Mouse (Mus musculus): ENCODE measurements around the gene Ldlrad3. TPM values are rescaled to one million over a fixed set of nuclear protein-coding genes. Genes with fewer than 3 reads are reported as not detected.
A peak's percentile ranks its signal among the peaks of the same experiment; 100 is the strongest.

Gene Ldlrad3
- polyA plus RNA-seq, 1 experiment from 2014 or later, result 30.0 TPM

GRCm38 (mm10) chr2:102153516-102153915, 32.7 kb downstream of the Ldlrad3 start:
- peaks cover 14% of the 10 kb centered on the region for H3K4me1 ChIP-seq (ENCODE audit: control insufficient read depth, insufficient read depth, low read length)
- 89% methylated on average over 4 of the region's 4 CpGs for WGBS
- ATAC-seq (ENCODE audit: low read depth), result no peak

GRCm38 (mm10) chr2:102152851-102153250, 33.3 kb downstream of the Ldlrad3 start:
- no peaks in the 10 kb centered on the region for H3K9me3 ChIP-seq (ENCODE audit: control insufficient read depth, low read length)
- H3K4me1 ChIP-seq (ENCODE audit: control insufficient read depth, insufficient read depth, low read length), result peaks cover 18% of the 10 kb centered on the region
- H3K4me2 ChIP-seq (ENCODE audit: low read depth, low read length), result no peak overlapping the region
- H3K4me3 ChIP-seq (ENCODE audit: low read depth, low read length), result no peak overlapping the region
- H3K27me3 ChIP-seq (ENCODE audit: control insufficient read depth, insufficient read depth, low read length), result no peaks in the 10 kb centered on the region
- no peak overlapping the region for H3K9ac ChIP-seq (replicated peaks; ENCODE audit: low read depth, low read length)
- no peak overlapping the region for H3K27ac ChIP-seq (ENCODE audit: low read depth, low read length)
- whole genome bisulfite sequencing, result 80% methylated on average over 5 of the region's 5 CpGs
- no peak for ATAC-seq (ENCODE audit: low read depth)
- no peaks in the 10 kb centered on the region for H3K36me3 ChIP-seq (ENCODE audit: control insufficient read depth, insufficient read depth, low read length)

More at GRCm38 (mm10) chr2:102153516-102153915, 32.7 kb downstream of the Ldlrad3 start:
- Histone ChIP-seq H3K27ac (ENCODE audit: low read depth, low read length) (no peak overlapping the region), H3K9ac (replicated peaks; ENCODE audit: low read depth, low read length) (no peak overlapping the region), H3K27me3 (ENCODE audit: control insufficient read depth, insufficient read depth, low read length) (no peaks in the 10 kb centered on the region), H3K36me3 (ENCODE audit: control insufficient read depth, insufficient read depth, low read length) (no peaks in the 10 kb centered on the region), H3K4me2 (ENCODE audit: low read depth, low read length) (no peak overlapping the region), H3K9me3 (ENCODE audit: control insufficient read depth, low read length) (no peaks in the 10 kb centered on the region), H3K4me3 (ENCODE audit: low read depth, low read length) (no peak overlapping the region)

GRCm38 (mm10) chr2:102149058-102149457, 37.1 kb downstream of the Ldlrad3 start:
- WGBS, result 93% methylated on average over 2 of the region's 2 CpGs

DNA sequence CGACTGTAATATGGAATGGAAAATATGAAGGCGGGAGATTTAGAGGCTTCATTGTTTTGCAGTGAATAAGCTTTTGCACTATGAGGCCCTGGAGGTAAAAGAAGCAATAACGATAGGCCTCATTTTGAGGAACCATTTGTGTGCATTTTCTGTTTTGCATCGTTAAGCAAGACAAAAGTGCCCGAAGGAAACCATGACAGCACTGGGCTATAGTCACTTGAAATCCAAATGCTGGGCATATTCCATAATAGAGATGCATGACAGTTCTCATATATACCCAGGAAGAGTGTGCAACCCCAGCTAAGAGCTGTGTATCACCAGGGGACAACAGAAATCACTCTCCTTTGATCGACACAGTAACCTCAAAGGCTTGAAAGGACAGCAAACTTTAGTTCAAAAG, 38.1 kb downstream of the Ldlrad3 start:
- WGBS, result 37% methylated on average over 6 of the region's 6 CpGs
- Histone ChIP-seq H3K36me3 (ENCODE audit: control insufficient read depth, insufficient read depth, low read length) (no peaks in the 10 kb centered on the region), H3K4me1 (ENCODE audit: control insufficient read depth, insufficient read depth, low read length) (peaks cover 12% of the 10 kb centered on the region), H3K27me3 (ENCODE audit: control insufficient read depth, insufficient read depth, low read length) (no peaks in the 10 kb centered on the region), H3K27ac (ENCODE audit: low read depth, low read length) (peak overlapping the region; percentile 76; the same call in 1 of the 2 replicates), H3K4me2 (ENCODE audit: low read depth, low read length) (no peak overlapping the region), H3K9ac (replicated peaks; ENCODE audit: low read depth, low read length) (no peak overlapping the region), H3K4me3 (ENCODE audit: low read depth, low read length) (no peak overlapping the region), H3K9me3 (ENCODE audit: control insufficient read depth, low read length) (no peaks in the 10 kb centered on the region)
- ATAC-seq (ENCODE audit: low read depth), result peak; percentile 35; the same call in 1 of the 2 replicates

More at GRCm38 (mm10) chr2:102149058-102149457, 37.1 kb downstream of the Ldlrad3 start:
- Histone ChIP-seq H3K4me2 (ENCODE audit: low read depth, low read length) (no peak overlapping the region), H3K27me3 (ENCODE audit: control insufficient read depth, insufficient read depth, low read length) (no peaks in the 10 kb centered on the region), H3K4me1 (ENCODE audit: control insufficient read depth, insufficient read depth, low read length) (peaks cover 12% of the 10 kb centered on the region), H3K9me3 (ENCODE audit: control insufficient read depth, low read length) (no peaks in the 10 kb centered on the region), H3K9ac (replicated peaks; ENCODE audit: low read depth, low read length) (no peak overlapping the region), H3K4me3 (ENCODE audit: low read depth, low read length) (no peak overlapping the region), H3K27ac (ENCODE audit: low read depth, low read length) (no peak overlapping the region), H3K36me3 (ENCODE audit: control insufficient read depth, insufficient read depth, low read length) (no peaks in the 10 kb centered on the region)
- ATAC-seq (ENCODE audit: low read depth), result no peak

DNA sequence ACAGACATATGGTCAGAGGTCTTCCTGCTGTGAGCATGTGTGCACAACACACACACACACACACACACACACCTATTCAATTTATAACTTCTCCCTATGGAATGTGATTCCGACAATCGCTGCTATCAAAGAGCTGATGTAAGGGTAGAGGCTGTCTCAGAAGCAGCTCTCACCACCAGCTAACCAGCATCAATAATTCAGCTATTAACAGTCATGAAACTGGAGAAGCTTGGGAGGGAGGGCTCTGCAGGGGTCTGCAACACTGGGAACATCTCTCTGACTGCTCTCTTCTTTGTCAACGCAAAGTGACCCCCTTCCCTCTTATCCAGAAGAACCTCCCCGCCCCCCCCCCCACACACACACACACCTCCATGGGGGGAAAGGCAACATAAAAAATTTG, 38.6 kb downstream of the Ldlrad3 start:
- WGBS, result 25% methylated on average over 3 of the region's 4 CpGs
- Histone ChIP-seq H3K27ac (ENCODE audit: low read depth, low read length) (peak overlapping the region; percentile 76), H3K4me1 (ENCODE audit: control insufficient read depth, insufficient read depth, low read length) (peaks cover 15% of the 10 kb centered on the region), H3K4me3 (ENCODE audit: low read depth, low read length) (no peak overlapping the region), H3K36me3 (ENCODE audit: control insufficient read depth, insufficient read depth, low read length) (no peaks in the 10 kb centered on the region), H3K9me3 (ENCODE audit: control insufficient read depth, low read length) (no peaks in the 10 kb centered on the region), H3K4me2 (ENCODE audit: low read depth, low read length) (no peak overlapping the region), H3K27me3 (ENCODE audit: control insufficient read depth, insufficient read depth, low read length) (no peaks in the 10 kb centered on the region), H3K9ac (replicated peaks; ENCODE audit: low read depth, low read length) (no peak overlapping the region)
- ATAC-seq (ENCODE audit: low read depth), result peak; percentile 64; the same call in 1 of the 2 replicates

DNA sequence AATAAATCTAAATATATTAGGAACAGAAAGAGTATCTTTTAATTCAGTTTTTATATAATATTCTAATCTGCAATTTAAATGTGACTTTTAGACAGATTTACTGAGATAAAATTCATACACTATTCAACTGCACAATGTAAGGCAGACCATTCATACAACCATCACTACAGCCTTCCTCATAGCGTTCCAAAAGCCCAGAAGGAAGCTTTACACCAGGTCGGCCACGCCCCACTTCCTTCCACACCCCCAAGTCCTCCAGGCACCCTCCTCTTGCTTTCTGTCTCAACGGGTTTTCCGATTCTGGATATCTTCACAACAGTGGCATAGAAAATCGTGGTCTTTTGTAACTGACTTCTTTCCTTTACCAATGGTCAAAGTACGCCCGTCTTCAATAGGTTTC, 39.8 kb downstream of the Ldlrad3 start:
- no peak overlapping the region for H3K4me3 ChIP-seq (ENCODE audit: low read depth, low read length)
- no peak overlapping the region for H3K9ac ChIP-seq (replicated peaks; ENCODE audit: low read depth, low read length)
- no peak for ATAC-seq (ENCODE audit: low read depth)
- WGBS, result 88% methylated on average over 8 of the region's 8 CpGs
- no peak overlapping the region for H3K4me2 ChIP-seq (ENCODE audit: low read depth, low read length)
- no peaks in the 10 kb centered on the region for H3K9me3 ChIP-seq (ENCODE audit: control insufficient read depth, low read length)
- H3K4me1 ChIP-seq (ENCODE audit: control insufficient read depth, insufficient read depth, low read length), result peaks cover 19% of the 10 kb centered on the region
- H3K27ac ChIP-seq (ENCODE audit: low read depth, low read length), result no peak overlapping the region; the same call in 1 of the 2 replicates
- H3K27me3 ChIP-seq (ENCODE audit: control insufficient read depth, insufficient read depth, low read length), result no peaks in the 10 kb centered on the region
- H3K36me3 ChIP-seq (ENCODE audit: control insufficient read depth, insufficient read depth, low read length), result no peaks in the 10 kb centered on the region

DNA sequence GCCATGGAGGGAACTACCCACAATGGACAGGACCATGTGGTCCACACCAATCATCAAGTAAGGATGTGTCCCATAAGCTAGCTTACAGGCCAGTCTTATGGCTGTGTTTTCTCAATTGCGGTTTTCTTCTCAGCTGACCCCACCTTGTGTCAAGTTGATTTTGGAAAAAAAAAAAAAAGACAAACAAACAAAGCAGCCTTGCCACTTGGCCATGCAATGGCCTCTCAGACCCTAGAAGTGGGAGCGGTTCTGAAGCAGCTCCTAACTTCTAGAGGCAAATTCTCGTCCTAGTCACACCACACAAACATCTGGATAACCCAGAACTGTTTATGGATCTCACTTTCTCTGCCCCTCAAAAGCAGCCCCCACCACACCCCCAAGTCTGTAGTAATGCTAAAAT, 41.1 kb downstream of the Ldlrad3 start:
- Histone ChIP-seq H3K4me3 (ENCODE audit: low read depth, low read length) (no peak overlapping the region), H3K9ac (replicated peaks; ENCODE audit: low read depth, low read length) (no peak overlapping the region), H3K27ac (ENCODE audit: low read depth, low read length) (no peak overlapping the region), H3K27me3 (ENCODE audit: control insufficient read depth, insufficient read depth, low read length) (no peaks in the 10 kb centered on the region), H3K4me2 (ENCODE audit: low read depth, low read length) (no peak overlapping the region), H3K4me1 (ENCODE audit: control insufficient read depth, insufficient read depth, low read length) (peaks cover 19% of the 10 kb centered on the region), H3K9me3 (ENCODE audit: control insufficient read depth, low read length) (no peaks in the 10 kb centered on the region), H3K36me3 (ENCODE audit: control insufficient read depth, insufficient read depth, low read length) (no peaks in the 10 kb centered on the region)
- 84% methylated on average over 3 of the region's 3 CpGs for WGBS
- ATAC-seq (ENCODE audit: low read depth), result no peak

DNA sequence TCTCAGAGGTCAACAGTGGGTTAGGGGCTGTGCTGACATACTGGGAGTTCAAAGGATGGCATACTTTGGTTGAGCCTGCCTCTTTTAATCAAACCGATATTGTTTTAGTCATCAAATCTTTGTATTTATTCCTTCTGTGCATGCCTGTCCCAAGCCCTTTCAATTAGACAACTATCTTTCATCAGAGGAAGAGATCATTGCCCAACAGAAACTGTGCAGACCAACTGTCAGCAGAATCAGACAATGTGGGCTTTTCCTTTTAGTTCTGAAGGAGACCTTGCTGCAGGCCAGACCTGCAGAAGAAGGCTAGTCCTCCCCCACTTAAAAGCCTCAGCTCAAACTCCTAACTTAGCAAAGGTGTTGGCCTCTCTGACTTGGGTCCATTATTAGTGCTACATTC, 41.9 kb downstream of the Ldlrad3 start:
- Histone ChIP-seq H3K4me1 (ENCODE audit: control insufficient read depth, insufficient read depth, low read length) (peaks cover 19% of the 10 kb centered on the region), H3K27ac (ENCODE audit: low read depth, low read length) (no peak overlapping the region), H3K4me3 (ENCODE audit: low read depth, low read length) (no peak overlapping the region), H3K4me2 (ENCODE audit: low read depth, low read length) (no peak overlapping the region), H3K36me3 (ENCODE audit: control insufficient read depth, insufficient read depth, low read length) (no peaks in the 10 kb centered on the region), H3K9me3 (ENCODE audit: control insufficient read depth, low read length) (no peaks in the 10 kb centered on the region), H3K27me3 (ENCODE audit: control insufficient read depth, insufficient read depth, low read length) (no peaks in the 10 kb centered on the region), H3K9ac (replicated peaks; ENCODE audit: low read depth, low read length) (no peak overlapping the region)
- 94% methylated on average over 1 of the region's 1 CpGs for WGBS
- no peak for ATAC-seq (ENCODE audit: low read depth)

GRCm38 (mm10) chr2:102142654-102143271, 43.4 kb downstream of the Ldlrad3 start:
- H3K27ac ChIP-seq (ENCODE audit: low read depth, low read length), result peak overlapping the region; percentile 52; the same call in 1 of the 2 replicates
- no peaks in the 10 kb centered on the region for H3K9me3 ChIP-seq (ENCODE audit: control insufficient read depth, low read length)
- H3K27me3 ChIP-seq (ENCODE audit: control insufficient read depth, insufficient read depth, low read length), result no peaks in the 10 kb centered on the region
- H3K4me1 ChIP-seq (ENCODE audit: control insufficient read depth, insufficient read depth, low read length), result peaks cover 25% of the 10 kb centered on the region
- H3K4me2 ChIP-seq (ENCODE audit: low read depth, low read length), result 0 out of 2 replicates have a peak overlapping the region, but pooled peaks have one; percentile 2
- no peak overlapping the region for H3K4me3 ChIP-seq (ENCODE audit: low read depth, low read length)
- WGBS, result 16% methylated on average over 14 of the region's 14 CpGs
- peak; percentile 48; the same call in 1 of the 2 replicates for ATAC-seq (ENCODE audit: low read depth)
- H3K36me3 ChIP-seq (ENCODE audit: control insufficient read depth, insufficient read depth, low read length), result no peaks in the 10 kb centered on the region
- H3K9ac ChIP-seq (replicated peaks; ENCODE audit: low read depth, low read length), result no peak overlapping the region; the same call in 1 of the 2 replicates

Measured in neural tube, embryonic 14.5 days (tissue).